Mouse (Mus musculus) megakaryocyte progenitor cell, adult 5-6 weeks (primary cell): ENCODE measurements around the gene Btbd2. TPM values are rescaled to one million over a fixed set of nuclear protein-coding genes. Genes with fewer than 3 reads are reported as not detected.
A peak's percentile ranks its signal among the peaks of the same experiment; 100 is the strongest.

Experiments used
- ATAC-seq: replicated peaks from 2 replicates; pipeline ENCODE4 v1.8.0; 2016; ENCODE audit warnings: mild to moderate bottlenecking, moderate TSS enrichment, inconsistent platforms; ENCODE audit not compliant: poor library complexity
- total RNA-seq, 2 experiments: library from RNA; stranded (forward) in 1 of 2; stranded (reverse) in 1 of 2; fragments of 157-497, 149-512 nt in 1 of 2; fragments of 200-1000 nt in 1 of 2; gene quantifications; 2 replicates each; pipeline versions ENCODE4 v1.2.3 to v1.2.4; 2015 to 2017

The Btbd2 gene
- total RNA-seq, 2 experiments from 2014 or later, result 10.5 to 25.7 TPM

DNA sequence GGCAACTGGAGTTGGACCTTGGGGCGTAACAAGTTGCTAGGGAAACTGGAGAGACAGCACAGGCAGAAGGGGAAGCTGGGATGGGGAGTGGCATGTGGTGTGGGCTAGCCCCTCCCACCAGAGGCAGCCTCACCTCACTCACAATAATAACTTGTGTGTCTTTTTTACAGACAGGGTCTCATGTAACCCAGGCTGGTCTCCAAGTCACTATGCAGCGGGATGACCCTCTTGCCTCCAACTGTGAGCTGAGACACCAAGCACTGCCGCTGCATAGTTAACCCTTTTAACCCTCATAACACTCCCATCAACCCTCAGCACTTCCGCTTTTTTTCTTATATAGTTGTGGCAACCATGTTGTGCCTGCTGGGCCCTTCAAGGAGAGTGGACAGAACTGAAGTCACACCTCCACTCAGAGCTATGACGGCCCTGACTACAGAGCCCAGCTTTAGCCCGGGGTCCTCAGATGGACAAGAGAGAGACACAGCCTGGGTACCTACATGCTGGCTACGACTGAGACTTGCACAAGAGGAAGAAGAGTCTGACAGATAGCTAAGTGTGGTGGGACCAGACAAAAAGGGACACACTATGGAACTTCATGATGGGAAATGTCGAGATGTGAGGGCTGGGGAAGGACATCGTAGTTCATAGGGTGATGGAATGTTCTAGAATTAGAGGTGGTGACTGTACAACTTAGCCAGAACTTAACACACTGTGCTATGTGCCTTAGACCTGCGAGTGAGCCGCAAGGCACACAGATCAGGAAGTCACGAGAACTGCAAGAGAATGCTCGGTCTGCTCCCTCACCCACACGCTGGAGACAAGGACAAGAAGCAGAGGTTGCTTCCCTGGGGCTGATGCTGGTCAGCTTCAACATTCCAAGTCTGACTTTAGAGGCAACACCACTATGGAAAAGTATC is 35.6 kb upstream of the Btbd2 start:
- ATAC-seq, result peak; percentile 47

DNA sequence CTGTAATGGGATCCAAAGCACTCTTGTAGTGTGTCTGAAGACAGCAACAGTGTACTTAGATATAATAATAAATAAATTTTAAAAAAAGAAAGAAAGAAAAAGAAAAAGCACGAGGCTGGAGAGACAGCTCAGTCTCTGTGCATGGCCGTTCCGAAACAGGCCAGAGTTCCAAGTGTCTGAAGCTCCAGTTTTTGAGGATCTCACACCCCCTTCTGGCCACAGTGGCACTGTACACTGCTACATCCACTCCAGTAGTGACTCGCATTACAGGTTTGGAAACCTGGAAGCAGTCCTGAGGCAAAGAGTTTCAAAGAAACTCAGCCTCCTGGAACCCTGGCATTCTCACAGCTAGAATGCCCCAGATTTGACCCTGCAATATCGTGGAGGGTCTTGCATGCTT is 31.0 kb upstream of the Btbd2 start:
- peak; percentile 65 for ATAC-seq

DNA sequence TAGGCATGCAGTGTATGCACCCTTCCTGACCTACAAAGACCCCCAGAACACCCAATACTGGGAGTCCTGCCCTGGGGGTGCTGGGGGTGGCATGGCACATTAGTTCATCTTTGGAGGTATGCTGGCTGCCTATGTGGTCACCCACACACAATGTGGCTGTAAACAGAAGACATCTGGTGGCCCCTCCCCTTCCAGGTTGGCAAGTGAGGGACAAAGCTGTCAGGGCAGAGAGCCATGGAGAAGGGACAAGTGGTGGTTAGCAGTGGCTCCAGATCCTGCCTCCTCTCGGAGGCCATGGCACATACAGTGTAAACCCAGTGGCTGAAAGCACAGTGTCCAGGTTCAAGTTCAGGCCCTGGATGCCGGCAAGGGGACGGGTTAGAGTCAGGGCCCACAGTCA is 29.7 kb upstream of the Btbd2 start:
- ATAC-seq, result no peak

DNA sequence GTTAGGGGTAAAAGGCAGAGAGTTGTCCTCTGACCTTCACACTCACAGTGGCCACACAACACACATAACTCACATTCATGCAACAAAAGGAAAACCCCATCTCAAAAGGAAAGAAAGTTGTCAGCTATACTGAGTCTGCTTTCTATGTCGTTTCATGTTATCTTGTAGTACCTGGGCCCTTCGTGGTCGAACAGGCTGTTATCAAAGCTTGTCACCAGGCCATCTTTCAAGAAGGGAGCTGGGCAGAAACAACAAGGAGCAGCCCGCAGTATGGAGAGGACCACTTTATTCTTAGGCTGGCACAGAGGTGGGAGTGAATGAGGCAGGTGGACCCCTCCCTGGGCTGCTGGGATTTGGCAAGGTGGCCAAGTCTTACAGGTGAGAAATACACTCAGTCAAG is 28.1 kb upstream of the Btbd2 start:
- peak; percentile 78 for ATAC-seq

DNA sequence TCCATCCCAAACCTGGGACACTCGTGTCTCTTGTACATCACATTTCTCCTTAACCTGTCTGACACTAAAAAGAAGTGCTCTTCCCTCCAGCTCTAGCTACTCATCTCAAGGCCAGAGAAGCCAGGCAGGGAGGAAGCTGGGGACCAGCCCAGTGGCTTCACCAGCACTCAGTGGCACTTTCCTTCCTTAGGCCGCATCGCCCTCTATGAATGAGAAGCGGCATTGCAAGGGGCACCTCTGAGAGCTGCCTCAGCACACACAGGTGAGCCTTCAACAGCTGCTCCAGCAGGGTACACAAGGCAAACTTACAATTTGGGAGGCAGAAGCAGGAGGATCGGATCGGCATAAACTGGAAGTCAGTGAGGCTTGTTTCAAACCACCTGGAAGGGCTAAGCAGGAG is 27.3 kb upstream of the Btbd2 start:
- ATAC-seq, result peak; percentile 76

DNA sequence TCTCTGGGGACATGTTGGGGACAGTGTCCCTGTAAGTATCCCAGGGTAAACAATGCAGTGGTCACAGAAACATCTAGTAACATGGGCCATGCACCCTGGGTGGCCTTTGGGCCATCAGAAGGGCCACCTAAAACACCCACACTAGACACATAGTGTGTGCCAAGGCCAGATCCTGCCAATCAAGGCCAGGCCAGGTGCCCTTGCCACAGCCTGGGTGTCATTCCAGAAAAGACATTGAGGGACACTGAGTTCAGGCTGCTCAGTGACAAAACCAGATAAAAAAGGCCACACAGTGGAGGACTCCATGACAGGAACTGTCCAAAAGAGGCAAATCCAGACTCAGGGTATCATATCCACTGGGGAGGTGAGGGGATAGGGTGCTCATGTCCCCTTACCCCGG is 26.8 kb upstream of the Btbd2 start:
- no peak for ATAC-seq

DNA sequence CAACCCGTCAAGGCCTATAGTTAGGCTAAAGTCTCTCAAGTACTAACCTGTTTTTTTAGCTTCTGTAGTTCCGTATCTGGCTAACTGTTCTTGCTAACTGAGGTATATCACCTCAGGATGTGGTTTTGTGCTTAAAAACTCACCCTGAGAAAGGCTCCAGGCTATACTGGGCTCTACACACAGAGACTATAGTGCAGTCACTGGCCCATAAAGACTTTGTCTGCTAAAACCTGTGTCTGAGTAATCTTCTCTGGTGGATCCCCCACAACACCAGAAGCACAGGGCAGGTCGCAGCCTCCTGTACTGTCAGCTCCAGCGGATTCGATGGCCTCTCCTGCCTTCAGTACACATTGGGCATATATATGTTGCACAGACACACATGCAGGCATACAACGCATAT is 25.1 kb upstream of the Btbd2 start:
- ATAC-seq, result no peak

DNA sequence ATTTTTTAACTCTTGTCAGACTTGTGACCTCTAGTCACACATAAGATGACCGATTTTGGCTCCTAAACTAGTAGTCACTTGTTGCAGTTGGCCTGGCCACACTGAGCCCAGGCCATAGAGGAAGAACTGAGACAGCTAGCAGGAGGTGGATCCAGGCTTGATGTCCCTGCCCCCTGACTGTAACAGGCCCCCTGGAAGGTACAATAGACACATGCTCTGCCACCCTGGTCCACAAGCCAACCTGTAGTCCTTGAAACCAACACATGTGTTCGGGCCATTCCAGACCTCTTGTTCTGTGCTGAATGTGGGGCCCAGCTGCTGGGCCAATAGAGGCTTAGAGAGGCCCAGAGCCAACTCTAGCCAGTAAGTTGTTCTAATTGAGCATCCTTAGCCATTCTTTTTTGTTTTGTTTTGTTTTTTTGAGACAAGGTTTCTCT is 23.4 kb upstream of the Btbd2 start:
- ATAC-seq, result no peak

GRCm38 (mm10) chr10:80679556-80680259 is 22.8 kb upstream of the Btbd2 start:
- ATAC-seq, result no peak

DNA sequence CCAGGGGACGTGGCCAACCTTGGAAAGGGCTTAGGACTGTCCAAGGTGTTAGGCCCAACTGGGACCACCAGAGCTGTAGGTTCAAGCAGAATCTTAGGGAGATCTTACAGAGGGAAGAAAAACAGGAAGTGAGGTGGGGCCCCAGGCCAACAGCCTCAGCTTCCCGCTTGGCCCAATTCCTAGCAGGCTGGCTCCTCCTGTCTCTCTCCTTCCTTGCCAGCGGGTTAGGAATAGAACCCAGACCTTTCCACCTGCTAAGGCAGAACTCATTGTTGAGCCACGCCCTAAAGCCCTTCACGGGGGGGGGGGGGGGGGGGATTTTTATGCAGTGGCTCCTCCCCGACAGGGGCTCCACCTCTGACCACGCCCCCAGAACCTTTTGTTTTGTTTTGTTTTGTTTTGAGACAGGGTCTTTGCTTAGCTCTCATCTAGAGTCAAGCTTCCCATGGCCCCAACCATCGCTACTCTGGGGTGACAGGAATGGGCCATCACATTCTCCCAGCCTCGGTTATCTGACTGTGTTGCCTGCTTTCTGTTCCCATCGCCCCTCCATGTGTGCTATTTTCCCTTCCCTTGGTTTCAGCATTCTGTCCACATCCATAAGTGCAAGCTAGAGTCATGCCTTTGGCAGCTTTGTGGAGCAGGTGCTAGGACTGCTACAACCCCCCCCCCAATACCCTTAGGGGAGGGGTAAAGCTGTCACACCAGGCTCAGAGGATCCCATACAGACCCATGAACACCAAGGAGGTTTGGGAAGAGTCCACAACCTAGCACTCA is 21.9 kb upstream of the Btbd2 start:
- ATAC-seq, result peak; percentile 0

DNA sequence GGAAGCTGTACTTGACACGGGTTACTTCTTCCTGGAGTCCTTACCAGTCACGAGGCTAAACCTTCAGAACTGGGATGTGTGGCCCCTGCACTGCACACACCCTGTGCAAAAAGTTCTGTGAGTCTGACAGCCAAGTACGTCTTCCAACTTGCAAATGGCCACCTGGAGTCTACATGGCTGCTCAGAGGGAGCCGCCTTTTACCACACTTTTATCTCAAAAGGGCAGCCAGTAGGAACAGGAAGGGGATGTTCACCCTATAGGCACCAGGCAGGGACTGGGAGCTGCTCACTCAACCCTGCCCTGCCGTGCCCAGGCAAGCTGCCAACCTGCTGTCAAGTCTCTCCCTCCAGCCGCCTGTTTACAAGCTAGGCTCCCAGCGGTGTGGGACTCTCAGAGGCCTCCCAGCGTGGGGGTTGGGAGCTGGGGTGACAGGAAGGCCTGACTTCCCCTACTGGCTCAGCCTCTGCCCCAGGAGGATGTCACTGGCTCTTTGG is 21.1 kb upstream of the Btbd2 start, which contains the start of gene Mknk2:
Mknk2 (minus strand) TSS at position 171 of the 495 bp plus-strand sequence.
- ATAC-seq, result peak; percentile 59

DNA sequence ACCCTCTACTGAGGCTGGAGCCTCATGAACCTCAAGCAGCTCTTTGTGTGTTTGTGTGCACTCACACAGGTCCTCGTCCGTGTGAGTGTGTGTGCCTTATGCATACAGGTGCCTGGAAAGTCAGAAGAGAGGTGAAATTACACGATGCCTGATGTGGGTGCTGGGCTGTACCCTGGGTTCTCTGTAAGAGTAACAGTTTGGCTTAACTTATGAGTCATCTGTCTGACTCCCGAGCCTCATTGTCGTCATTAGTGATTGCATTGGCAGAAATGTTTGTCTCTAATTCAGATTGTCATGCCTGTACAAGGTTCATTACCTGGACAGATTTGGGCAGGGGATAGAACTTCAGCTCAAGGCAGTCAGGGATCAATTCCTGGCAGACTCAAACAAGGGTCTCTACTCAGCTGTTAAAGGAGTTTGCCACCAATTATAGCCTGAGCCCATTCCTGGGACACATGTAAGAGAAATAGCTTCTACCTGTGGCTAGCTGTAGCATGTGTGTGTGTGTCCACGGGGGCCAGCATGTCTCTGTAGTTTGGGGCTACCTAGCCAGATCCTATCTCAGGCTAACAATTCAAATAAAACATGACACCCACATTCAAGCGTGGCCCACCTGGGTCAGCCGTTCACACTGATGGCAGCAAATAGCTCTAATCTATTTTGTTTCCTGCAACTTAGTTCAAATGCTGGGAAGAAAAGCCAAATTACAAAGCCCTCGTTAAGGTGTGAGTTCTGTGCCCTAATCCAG is 20.4 kb upstream of the Btbd2 start:
- no peak for ATAC-seq

DNA sequence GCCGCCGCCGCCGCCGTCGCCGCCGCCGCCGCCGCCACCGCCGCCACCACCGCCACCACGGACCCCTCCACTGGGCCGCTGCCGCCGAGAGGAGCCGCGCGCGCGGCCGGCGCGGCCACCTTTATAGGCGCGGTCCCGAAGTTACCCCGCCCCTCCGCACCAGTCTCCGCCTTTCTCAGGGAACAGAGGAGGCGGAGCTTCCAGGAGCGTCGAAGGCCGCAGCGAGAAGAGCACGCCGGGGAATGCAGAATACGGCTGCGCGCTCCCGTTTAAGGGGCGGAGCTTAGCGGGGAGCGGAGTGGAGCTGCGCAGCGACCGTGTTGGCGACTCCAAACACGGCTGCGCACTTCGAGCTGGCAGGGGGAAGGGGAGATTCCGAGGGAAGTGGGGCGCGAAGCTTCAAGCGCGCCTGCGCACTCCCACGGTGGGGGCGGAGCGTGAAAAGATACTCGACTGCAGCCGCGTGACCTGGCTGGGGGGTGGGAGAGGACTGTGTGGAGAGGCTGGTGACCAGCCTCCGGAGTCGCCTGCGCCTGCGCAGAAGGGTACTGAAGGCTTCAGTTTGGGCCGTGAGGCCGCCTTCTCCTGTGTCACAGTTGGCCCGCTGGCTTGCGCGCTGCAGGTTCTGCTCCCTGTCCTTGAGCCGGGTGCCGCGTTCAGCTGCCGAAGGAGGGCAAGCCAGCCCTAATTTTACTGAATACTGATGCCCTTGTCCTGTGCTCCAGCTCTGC is 19.5 kb upstream of the Btbd2 start:
- peak; percentile 62 for ATAC-seq

DNA sequence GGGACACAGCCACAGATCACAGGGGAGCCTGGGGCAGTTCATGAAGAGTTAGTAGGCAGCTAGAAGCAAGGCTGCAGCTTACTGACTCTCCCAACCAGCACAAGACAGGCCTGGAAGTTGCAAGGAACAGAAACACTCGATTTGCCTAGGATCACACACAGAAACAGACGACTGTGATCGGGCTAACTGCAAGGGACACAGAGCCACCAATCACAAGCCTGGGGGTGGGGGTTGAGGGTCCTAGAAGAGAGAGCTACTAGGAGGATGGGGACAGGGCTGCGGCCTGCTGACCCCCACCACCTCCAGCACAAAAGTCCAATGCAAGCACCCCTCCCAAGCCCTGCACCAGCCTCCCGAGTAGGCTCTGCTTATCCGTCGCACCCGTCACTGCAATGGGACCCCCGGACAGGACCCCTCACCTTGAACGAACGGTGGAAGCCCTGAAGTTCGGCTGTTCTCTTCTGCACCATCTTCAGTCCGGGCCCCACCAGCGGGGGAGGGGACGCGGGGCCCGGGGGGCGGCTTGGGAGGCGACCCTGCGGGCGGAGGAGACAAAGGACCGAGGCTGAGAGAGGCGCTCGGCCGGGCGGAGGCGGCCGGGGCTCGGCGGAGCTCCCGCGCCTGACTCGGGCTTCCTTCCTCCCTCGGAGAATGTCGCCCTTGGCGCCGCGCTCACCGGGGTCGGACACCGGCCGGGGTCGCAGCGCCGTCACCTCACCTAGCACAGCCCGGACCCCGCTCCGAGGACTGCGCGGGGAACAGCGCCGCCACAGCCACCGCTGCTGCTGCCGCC is 18.7 kb upstream of the Btbd2 start:
- no peak for ATAC-seq

- no peak for ATAC-seq
These were observed 18.1 kb upstream of the Btbd2 start for GRCm38 (mm10) chr10:80674851-80675404.

- no peak for ATAC-seq
These were observed 17.4 kb upstream of the Btbd2 start for GRCm38 (mm10) chr10:80674161-80674711.

- ATAC-seq, result no peak
These were observed 16.8 kb upstream of the Btbd2 start for GRCm38 (mm10) chr10:80673690-80674089.
